In genomic region chr10:120720981-120721380, GRCm38 (mm10) we compare ENCODE assay signal across 22 mouse cellular contexts.
DNase-seq lines count a peak whose midpoint lies in the region; ATAC-seq and TF ChIP-seq lines count a peak whose summit lies in the region.
"Had no signal": no experiment of that assay in that cellular context is flagged by ENCODE, and none has a peak within 500 bp of the region (broad histone marks: within the 10 kb centered on the region; RNA-seq: fewer than 3 reads in every experiment).

No protein-coding gene starts in this region.

- no peak for TF ChIP-seq POLR2A in lung, adult 2 months (IDR thresholded peaks at IDR 0.05; ENCODE audit: borderline replicate concordance, extremely low read depth, low read depth, low read length)

- no peak overlapping the region for H3K27ac ChIP-seq in forebrain, embryonic 11.5 days (ENCODE audit: low read depth, low read length)
- no peak overlapping the region for H3K27ac ChIP-seq in forebrain, postnatal 0 days (ENCODE audit: low read depth, low read length)
- no peak overlapping the region for H3K27ac ChIP-seq in neural tube, embryonic 15.5 days (replicated peaks)
- peak overlapping the region; percentile 93 for H3K27ac ChIP-seq in limb, embryonic 12.5 days
- H3K27ac ChIP-seq: forebrain, embryonic 13.5 days; layer of hippocampus, adult 2 months; left cerebral cortex, adult 2 months; midbrain, embryonic 13.5 days; neural tube, embryonic 13.5 days; stomach, postnatal 0 days had no signal

- no peaks in the 10 kb centered on the region for H3K36me3 ChIP-seq in forebrain, embryonic 11.5 days (ENCODE audit: control insufficient read depth, insufficient read depth, low read length)
- H3K36me3 ChIP-seq in forebrain, postnatal 0 days (ENCODE audit: insufficient read depth), result no peaks in the 10 kb centered on the region
- H3K36me3 ChIP-seq in neural tube, embryonic 15.5 days, result no peaks in the 10 kb centered on the region
- no peaks in the 10 kb centered on the region for H3K36me3 ChIP-seq in limb, embryonic 12.5 days
- H3K36me3 ChIP-seq: midbrain, embryonic 13.5 days; neural tube, embryonic 13.5 days had no signal

- H3K9ac ChIP-seq in forebrain, embryonic 11.5 days (ENCODE audit: low read length), result no peak overlapping the region
- H3K9ac ChIP-seq in forebrain, postnatal 0 days, result no peak overlapping the region
- no peak overlapping the region for H3K9ac ChIP-seq in neural tube, embryonic 15.5 days (replicated peaks)
- H3K9ac ChIP-seq in limb, embryonic 12.5 days (replicated peaks), result no peak overlapping the region
- H3K9ac ChIP-seq: forebrain, embryonic 13.5 days; liver, postnatal 0 days; midbrain, embryonic 13.5 days had no signal

- H3K4me3 ChIP-seq in forebrain, embryonic 11.5 days (ENCODE audit: low read depth, low read length), result no peak overlapping the region
- H3K4me3 ChIP-seq in forebrain, postnatal 0 days (ENCODE audit: low read depth, low read length), result no peak overlapping the region
- H3K4me3 ChIP-seq in neural tube, embryonic 15.5 days (replicated peaks), result no peak overlapping the region
- no peak overlapping the region for H3K4me3 ChIP-seq in limb, embryonic 12.5 days (replicated peaks)
- H3K4me3 ChIP-seq in lung, adult 2 months (replicated peaks; ENCODE audit: extremely low read depth, low read depth, low read length), result no peak overlapping the region
- H3K4me3 ChIP-seq: layer of hippocampus, adult 2 months; left cerebral cortex, adult 2 months had no signal

- H3K9me3 ChIP-seq in forebrain, embryonic 11.5 days (ENCODE audit: control insufficient read depth, low read length), result no peaks in the 10 kb centered on the region; the same call in 1 of the 2 replicates
- H3K9me3 ChIP-seq in forebrain, postnatal 0 days (ENCODE audit: low read length), result no peaks in the 10 kb centered on the region
- H3K9me3 ChIP-seq in neural tube, embryonic 15.5 days (replicated peaks), result no peaks in the 10 kb centered on the region
- no peaks in the 10 kb centered on the region for H3K9me3 ChIP-seq in limb, embryonic 12.5 days
- H3K9me3 ChIP-seq: forebrain, embryonic 13.5 days; midbrain, embryonic 13.5 days; neural tube, embryonic 13.5 days had no signal

- TF ChIP-seq CTCF in forebrain, postnatal 0 days (IDR thresholded peaks at IDR 0.05; ENCODE audit: low read depth), result no peak
- TF ChIP-seq CTCF in lung, adult 2 months (IDR thresholded peaks at IDR 0.05; ENCODE audit: insufficient read depth, low read length), result no peak

- ATAC-seq in forebrain, embryonic 11.5 days (replicated peaks; ENCODE audit: low FRiP score), result 0 out of 2 replicates have a peak, but pooled peaks have one; percentile 17
- ATAC-seq in forebrain, postnatal 0 days, result no peak
- ATAC-seq in neural tube, embryonic 15.5 days (ENCODE audit: low FRiP score), result no peak
- no peak for ATAC-seq in limb, embryonic 12.5 days (ENCODE audit: insufficient number of reproducible peaks, insufficient read depth, low FRiP score, low TSS enrichment, low read depth)
- ATAC-seq: forebrain, embryonic 13.5 days; inflammation-experienced regulatory T-cells, adult 6 months; liver, postnatal 0 days; midbrain, embryonic 13.5 days had no signal

- no peak overlapping the region for H3K4me2 ChIP-seq in forebrain, embryonic 11.5 days (ENCODE audit: low read depth, low read length, severe bottlenecking)
- H3K4me2 ChIP-seq in forebrain, postnatal 0 days (ENCODE audit: low read depth), result no peak overlapping the region
- no peak overlapping the region for H3K4me2 ChIP-seq in neural tube, embryonic 15.5 days
- peak overlapping the region; percentile 39 for H3K4me2 ChIP-seq in limb, embryonic 12.5 days

- WGBS in forebrain, embryonic 11.5 days, result 26% methylated on average over 3 of the region's 3 CpGs
- WGBS in forebrain, postnatal 0 days, result 43% methylated on average over 3 of the region's 3 CpGs
- 16% methylated on average over 3 of the region's 3 CpGs for WGBS in neural tube, embryonic 15.5 days
- WGBS in limb, embryonic 12.5 days, result 5% methylated on average over 3 of the region's 3 CpGs
- 65% methylated on average over 3 of the region's 3 CpGs for WGBS in lung, adult 2 months

- H3K4me1 ChIP-seq in forebrain, embryonic 11.5 days (replicated peaks; ENCODE audit: control insufficient read depth, insufficient read depth, low read length), result peaks cover 20% of the 10 kb centered on the region
- H3K4me1 ChIP-seq in forebrain, postnatal 0 days (ENCODE audit: insufficient read depth), result no peaks in the 10 kb centered on the region
- peaks cover 25% of the 10 kb centered on the region for H3K4me1 ChIP-seq in neural tube, embryonic 15.5 days
- H3K4me1 ChIP-seq in limb, embryonic 12.5 days (replicated peaks), result peaks cover 75% of the 10 kb centered on the region
- H3K4me1 ChIP-seq in lung, adult 2 months (ENCODE audit: control insufficient read depth, insufficient read depth, low read length), result peaks cover 5% of the 10 kb centered on the region; the same call in 1 of the 2 replicates

- no peak for DNase-seq in forebrain, embryonic 11.5 days (ENCODE audit: low spot score)
- DNase-seq in forebrain, postnatal 0 days, result no peak
- peak; percentile 46 for DNase-seq in neural tube, embryonic 10.5 days (ENCODE audit: extremely low spot score, low spot score)
- DNase-seq in left cerebral cortex, adult 11 months (ENCODE audit: low spot score), result no peak
- no peak for DNase-seq in cerebellum, postnatal 14 days
- no peak for DNase-seq in lung, adult 2 months
- DNase-seq: cerebellum, adult 9-10 months; heart, postnatal 4 days; liver; liver, postnatal 0 days; lung, postnatal 4 days; right cerebral cortex, postnatal 14 days; thymus, postnatal 25 days had no signal

- peaks cover 12% of the 10 kb centered on the region for H3K27me3 ChIP-seq in forebrain, embryonic 11.5 days (ENCODE audit: control insufficient read depth, insufficient read depth, low read length)
- H3K27me3 ChIP-seq in forebrain, postnatal 0 days (ENCODE audit: insufficient read depth, low read length), result peaks cover 26% of the 10 kb centered on the region
- peaks cover 22% of the 10 kb centered on the region; the same call in 1 of the 2 replicates for H3K27me3 ChIP-seq in neural tube, embryonic 15.5 days (replicated peaks)
- no peaks in the 10 kb centered on the region for H3K27me3 ChIP-seq in limb, embryonic 12.5 days
